Mouse (Mus musculus) liver, adult 2 months (tissue): Measurements from ENCODE around the gene Ptpra. TPM values are rescaled to one million over a fixed set of nuclear protein-coding genes. Genes with fewer than 3 reads are reported as not detected.

Experiments
- DNase-seq: peaks from one replicate; pipeline ENCODE4 v3.0.0-alpha.2; 2011; ENCODE audit warnings: low read depth, low spot score; ENCODE audit errors: extremely low read depth
- H3K27ac ChIP-seq: fragments of 200-500 bp; replicated peaks from 2 replicates; pipeline ENCODE4 v1.5.1; 2012; ENCODE audit warnings: low read depth, mild to moderate bottlenecking, control low read depth, inconsistent platforms, low read length; ENCODE audit not compliant: insufficient read depth
- H3K27me3 ChIP-seq: fragments of 200-500 bp; 2 replicates; pipeline ENCODE4 v1.6.1; 2012; ENCODE audit warnings: mild to moderate bottlenecking, moderate library complexity, low read length, inconsistent platforms; ENCODE audit not compliant: control insufficient read depth, insufficient read depth
- H3K36me3 ChIP-seq: fragments of 200-500 bp; 2 replicates; pipeline ENCODE4 v1.6.1; 2012; ENCODE audit warnings: low read length, inconsistent platforms; ENCODE audit not compliant: control insufficient read depth, insufficient read depth
- H3K4me1 ChIP-seq: fragments of 200-500 bp; 2 replicates; pipeline ENCODE4 v1.6.1; 2011; ENCODE audit warnings: low read length; ENCODE audit not compliant: control insufficient read depth, insufficient read depth
- H3K4me3 ChIP-seq: fragments of 200-500 bp; 2 replicates; pipeline ENCODE4 v1.5.1; 2011; ENCODE audit warnings: low read depth, mild to moderate bottlenecking, control low read depth, low read length, moderate library complexity; ENCODE audit not compliant: insufficient read depth
- H3K79me2 ChIP-seq: fragments of 200-500 bp; 2 replicates; pipeline ENCODE4 v1.6.1; 2012; ENCODE audit warnings: inconsistent platforms, mild to moderate bottlenecking, low read length, moderate library complexity; ENCODE audit not compliant: control insufficient read depth, insufficient read depth
- H3K9ac ChIP-seq: fragments of 200-500 bp; 2 replicates; pipeline ENCODE4 v1.6.1; 2012; ENCODE audit warnings: low read depth, mild to moderate bottlenecking, control low read depth, inconsistent platforms, low read length
- CTCF ChIP-seq: fragments of 200-500 bp; IDR thresholded peaks from 2 replicates; pipeline ENCODE4 v1.5.1; 2011; ENCODE audit warnings: low read depth, low read length, control low read depth
- POLR2A ChIP-seq: fragments of 200-500 bp; IDR thresholded peaks from 2 replicates; pipeline ENCODE4 v1.6.1; 2011; ENCODE audit warnings: low read length, control low read depth; ENCODE audit not compliant: insufficient read depth; ENCODE audit errors: extremely low read depth
- WGBS: fragments of 180-500 bp; shearing (Covaris S2); methylation state at CpG from one replicate; pipeline ENCODE4 v1.1.7; 2018; 5-methylcytosine and 5-hydroxymethylcytosine counted together
- polyA plus RNA-seq: library from polyadenylated mRNA; depleted of rRNA; stranded (reverse); fragments of >200 nt; gene quantifications from 2 replicates; pipeline ENCODE4 v1.2.3, GENCODE M21; 2012
- total RNA-seq: library from RNA; depleted of rRNA; stranded (reverse); fragments of >200 nt; gene quantifications from 2 replicates; pipeline ENCODE4 v1.2.3, GENCODE M21; 2014

Gene Ptpra
- total and polyA plus RNA-seq, 2 experiments: 23.9 to 24.8 TPM

DNA sequence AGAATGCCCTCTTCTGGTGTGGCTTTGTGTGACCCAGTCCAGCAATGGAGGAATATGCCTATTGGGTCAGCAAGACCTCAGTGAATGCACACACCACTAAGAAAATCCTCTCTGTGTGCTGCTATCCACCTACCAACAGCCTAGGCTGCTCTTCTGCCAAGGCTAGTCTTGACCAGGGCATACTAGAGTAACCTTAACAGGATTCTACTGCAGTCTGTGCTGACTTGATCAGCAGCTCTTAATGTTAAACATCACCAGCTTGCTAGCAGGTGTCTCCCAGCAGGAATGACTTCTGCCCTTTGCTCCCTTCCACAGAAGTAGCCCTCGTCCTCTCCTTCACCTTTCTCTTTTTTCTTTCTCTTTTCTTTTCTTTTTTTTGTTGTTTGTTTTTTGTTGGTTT lies 106.2 kb downstream of the Ptpra start:
- Histone ChIP-seq H3K9ac (no peak overlapping the region), H3K79me2 (no peaks in the 10 kb centered on the region), H3K27ac (no peak overlapping the region), H3K27me3 (no peaks in the 10 kb centered on the region), H3K4me3 (no peak overlapping the region), H3K36me3 (peaks cover 11% of the 10 kb centered on the region; the same call in 1 of the 2 replicates), H3K4me1 (no peaks in the 10 kb centered on the region)
- no peak for TF ChIP-seq POLR2A
- no peak for TF ChIP-seq CTCF
- DNase-seq: no peak
- WGBS: 78% methylated on average over 1 of the region's 1 CpGs

DNA sequence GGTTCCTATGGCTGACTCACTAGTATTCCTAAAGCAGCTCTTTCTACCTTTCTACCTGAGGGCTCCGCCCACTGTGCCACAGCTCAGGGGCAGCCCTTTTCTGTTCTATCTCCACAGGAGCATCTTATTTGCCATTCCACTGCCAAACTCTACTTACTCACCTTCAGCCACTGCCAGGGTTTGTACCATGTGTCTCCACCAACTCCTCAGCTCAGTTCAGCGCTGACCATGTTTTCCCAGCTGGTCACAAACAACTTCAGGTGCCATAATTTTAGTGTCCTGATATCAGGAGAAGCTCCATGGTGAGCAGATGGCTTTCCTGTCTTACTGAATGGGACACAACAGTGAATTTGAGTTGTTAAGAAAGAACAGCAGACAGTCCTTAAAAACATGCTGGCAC lies 107.4 kb downstream of the Ptpra start:
- Histone ChIP-seq H3K27me3 (no peaks in the 10 kb centered on the region), H3K4me1 (no peaks in the 10 kb centered on the region), H3K36me3 (peaks cover 7% of the 10 kb centered on the region; the same call in 1 of the 2 replicates), H3K4me3 (no peak overlapping the region), H3K9ac (no peak overlapping the region), H3K79me2 (no peaks in the 10 kb centered on the region), H3K27ac (no peak overlapping the region)
- TF ChIP-seq POLR2A (no peak), CTCF (no peak)
- no peak for DNase-seq
- WGBS: 100% methylated on average over 2 of the region's 2 CpGs

DNA sequence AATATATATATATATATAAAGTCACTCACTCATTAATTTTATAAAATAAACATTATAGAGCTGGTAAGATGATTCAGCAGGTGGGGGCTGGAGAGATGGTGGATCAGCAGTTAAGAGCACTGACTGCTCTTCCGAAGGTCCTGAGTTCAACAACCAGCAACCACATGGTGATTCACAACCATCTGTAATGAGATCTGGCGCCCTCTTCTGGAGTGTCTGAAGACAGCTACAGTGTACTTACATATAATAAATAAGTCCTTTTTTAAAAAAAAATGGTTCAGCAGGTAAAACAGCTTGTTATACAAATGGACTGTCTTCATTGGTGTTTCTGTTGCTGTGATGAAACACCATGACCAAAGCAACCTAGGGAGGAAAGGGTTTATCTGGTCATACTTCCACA lies 107.9 kb downstream of the Ptpra start:
- H3K36me3 ChIP-seq: peaks cover 2% of the 10 kb centered on the region; the same call in 1 of the 2 replicates
- DNase-seq: no peak
- 91% methylated on average over 2 of the region's 2 CpGs for WGBS
- H3K9ac ChIP-seq: no peak overlapping the region
- no peaks in the 10 kb centered on the region for H3K27me3 ChIP-seq
- H3K4me1 ChIP-seq: 0 out of 2 replicates have a peak, but pooled peaks cover 3% of the 10 kb centered on the region
- H3K27ac ChIP-seq: no peak overlapping the region
- H3K79me2 ChIP-seq: no peaks in the 10 kb centered on the region
- H3K4me3 ChIP-seq: no peak overlapping the region
- TF ChIP-seq CTCF (no peak), POLR2A (no peak)

GRCm38 (mm10) chr2:130563212-130564055 lies 113.4 kb downstream of the Ptpra start, which contains the start of gene Mrps26:
Gene Mrps26, plus strand, starts transcription at chr2:130563742.
- WGBS: under 1% methylated on average over 61 of the region's 61 CpGs
- H3K27ac ChIP-seq: peak within 1 kb of the TSS; percentile 56
- peak; percentile 85 for DNase-seq

GRCm38 (mm10) chr2:130564063-130564462 lies 114.0 kb downstream of the Ptpra start:
- no peak for DNase-seq
- no peak for TF ChIP-seq POLR2A
- no peak for TF ChIP-seq CTCF
- peak overlapping the region; percentile 88 for H3K9ac ChIP-seq
- H3K27me3 ChIP-seq: no peaks in the 10 kb centered on the region
- peak overlapping the region; percentile 83 for H3K4me3 ChIP-seq
- H3K79me2 ChIP-seq: peaks cover 6% of the 10 kb centered on the region; the same call in 1 of the 2 replicates
- WGBS: 1% methylated on average over 23 of the region's 23 CpGs
- H3K27ac ChIP-seq: 0 out of 2 replicates have a peak overlapping the region, but pooled peaks have one; percentile 5
- peaks cover 10% of the 10 kb centered on the region for H3K4me1 ChIP-seq
- no peaks in the 10 kb centered on the region; the same call in 1 of the 2 replicates for H3K36me3 ChIP-seq

More at GRCm38 (mm10) chr2:130563212-130564055, 113.4 kb downstream of the Ptpra start, which contains the start of gene Mrps26:
- H3K4me1 ChIP-seq: peaks cover 8% of the 10 kb centered on the region; the same call in 1 of the 2 replicates
- peak; percentile 86 for TF ChIP-seq POLR2A
- peak; percentile 44; the same call in 1 of the 2 replicates for TF ChIP-seq CTCF
- no peaks in the 10 kb centered on the region for H3K27me3 ChIP-seq
- peak within 1 kb of the TSS; percentile 88 for H3K9ac ChIP-seq
- peaks cover 6% of the 10 kb centered on the region; the same call in 1 of the 2 replicates for H3K79me2 ChIP-seq
- H3K36me3 ChIP-seq: no peaks in the 10 kb centered on the region; the same call in 1 of the 2 replicates
- H3K4me3 ChIP-seq: peak within 1 kb of the TSS; percentile 83

DNA sequence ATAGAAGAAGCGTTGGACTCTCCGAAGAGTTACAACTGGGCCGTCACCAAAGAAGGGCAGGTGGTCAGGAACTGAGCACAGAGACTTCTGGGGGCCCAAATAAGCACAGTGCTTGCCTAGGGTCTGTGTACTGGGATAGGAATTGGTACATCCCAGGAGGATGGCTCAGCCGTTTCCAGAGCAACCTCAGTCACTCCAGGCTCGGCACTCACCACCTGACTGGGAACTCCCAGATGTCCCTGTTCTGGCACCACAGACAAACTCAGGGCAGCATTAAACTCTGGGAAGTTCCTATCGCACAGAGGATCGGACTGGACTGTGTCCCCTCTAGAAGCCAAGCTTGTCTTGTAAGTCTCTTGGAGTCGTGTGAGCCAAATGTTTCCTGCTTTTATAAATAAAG lies 114.9 kb downstream of the Ptpra start:
- H3K4me1 ChIP-seq: peaks cover 10% of the 10 kb centered on the region
- no peaks in the 10 kb centered on the region for H3K27me3 ChIP-seq
- WGBS: 91% methylated on average over 8 of the region's 8 CpGs
- H3K36me3 ChIP-seq: no peaks in the 10 kb centered on the region; the same call in 1 of the 2 replicates
- H3K4me3 ChIP-seq: no peak overlapping the region
- no peak for DNase-seq
- H3K79me2 ChIP-seq: peaks cover 6% of the 10 kb centered on the region; the same call in 1 of the 2 replicates
- no peak overlapping the region for H3K9ac ChIP-seq
- H3K27ac ChIP-seq: no peak overlapping the region
- TF ChIP-seq POLR2A (no peak), CTCF (no peak)
